Mouse (Mus musculus): ENCODE measurements around the gene Tnc. TPM values are rescaled to one million over a fixed set of nuclear protein-coding genes. Genes with fewer than 3 reads are reported as not detected.

Tnc gene
- not detected in 2 replicates for polyA plus RNA-seq (2012; ENCODE audit: low replicate concordance)

DNA sequence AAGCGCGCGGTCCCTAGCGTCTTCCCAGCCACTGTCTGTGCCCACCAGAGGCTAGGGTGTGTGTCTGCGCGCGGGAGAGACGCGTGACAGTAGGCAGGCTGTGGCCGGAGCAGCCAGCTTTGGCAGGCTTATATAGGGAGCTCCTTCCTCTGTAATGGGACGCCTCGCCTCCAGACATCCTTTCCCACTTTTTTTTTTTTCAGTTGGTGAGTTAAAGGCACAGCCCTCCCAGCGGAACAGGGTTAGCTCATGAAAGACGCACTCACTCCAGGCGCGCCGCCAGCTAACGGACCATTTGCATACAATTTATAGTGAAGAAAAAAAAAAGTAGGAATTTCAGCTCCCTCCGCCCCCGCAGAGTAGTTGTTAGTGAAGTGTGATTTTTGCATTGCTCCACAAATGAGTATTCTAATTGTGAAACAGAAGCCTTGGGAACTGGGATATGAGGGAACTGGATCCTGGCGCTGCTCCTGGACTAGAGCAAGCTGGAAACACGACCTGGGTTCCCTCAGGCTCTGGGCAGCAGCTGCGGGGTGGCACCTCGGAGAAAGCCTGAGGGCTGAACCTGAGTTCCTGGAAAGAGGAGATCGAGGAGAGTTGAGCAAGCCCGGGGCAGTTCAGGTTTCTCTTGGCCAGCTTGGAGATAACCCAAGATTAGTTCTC is at the start of gene Tnc:
Gene Tnc (minus strand): TSS at position 185 of the 663 bp plus-strand sequence.

Other genes with a start within 250 kb of the Tnc start
- gene Tnfsf8, start 185.7 kb downstream of the Tnc start, polyA plus RNA-seq (2012; ENCODE audit: low replicate concordance): 2.0 and 3.7 TPM in 2 replicates